Mouse (Mus musculus) midbrain, postnatal 0 days (tissue): Measurements from ENCODE around the gene Selenof. TPM values are rescaled to one million over a fixed set of nuclear protein-coding genes. Genes with fewer than 3 reads are reported as not detected.

Experiments used
- ATAC-seq: fragments of 200-750 bp; cut with Nextera tagmentation; 2 replicates; pipeline ENCODE4 v1.8.0; 2017; ENCODE audit warnings: moderate number of reproducible peaks, mild to moderate bottlenecking, moderate TSS enrichment, moderate library complexity; ENCODE audit not compliant: low FRiP score
- DNase-seq: peaks from one replicate; pipeline ENCODE4 v3.0.0-alpha.2; 2015; ENCODE audit warnings: low spot score
- H3K27ac ChIP-seq: fragments of 300-500 bp; sonication (generic); 2 replicates; pipeline ENCODE4 v1.5.1; 2014; ENCODE audit warnings: low read depth, mild to moderate bottlenecking, low read length, mixed read lengths
- H3K27me3 ChIP-seq: fragments of 300-500 bp; sonication (generic); 2 replicates; pipeline ENCODE4 v1.6.1; 2014; ENCODE audit warnings: low read length, control low read depth, mixed read lengths; ENCODE audit not compliant: insufficient read depth
- H3K36me3 ChIP-seq: fragments of 300-500 bp; sonication (generic); 2 replicates; pipeline ENCODE4 v1.6.1; 2014; ENCODE audit warnings: low read length, control low read depth, mixed read lengths; ENCODE audit not compliant: insufficient read depth
- H3K4me1 ChIP-seq: fragments of 300-500 bp; sonication (generic); 2 replicates; pipeline ENCODE4 v1.6.1; 2014; ENCODE audit warnings: mild to moderate bottlenecking, control low read depth, antibody characterized with exemption, low read length, mixed read lengths; ENCODE audit not compliant: insufficient read depth
- H3K4me2 ChIP-seq: fragments of 300-500 bp; sonication (generic); 2 replicates; pipeline ENCODE4 v1.6.1; 2014; ENCODE audit warnings: low read depth, mild to moderate bottlenecking, low read length, mixed read lengths; ENCODE audit not compliant: poor library complexity, severe bottlenecking
- H3K4me3 ChIP-seq: fragments of 300-500 bp; sonication (generic); 2 replicates; pipeline ENCODE4 v1.5.1; 2014; ENCODE audit warnings: low read depth, mild to moderate bottlenecking, low read length, moderate library complexity
- H3K9ac ChIP-seq: fragments of 300-500 bp; sonication (generic); replicated peaks from 2 replicates; pipeline ENCODE4 v1.6.1; 2014; ENCODE audit warnings: mild to moderate bottlenecking, low read length, moderate library complexity, mixed read lengths; ENCODE audit not compliant: poor library complexity, severe bottlenecking
- H3K9me3 ChIP-seq: fragments of 300-500 bp; sonication (generic); 2 replicates; pipeline ENCODE4 v1.6.1; 2016; ENCODE audit warnings: low read length, control low read depth
- CTCF ChIP-seq: IDR thresholded peaks from 2 replicates; pipeline ENCODE4 v1.5.1; 2016; ENCODE audit warnings: antibody characterized with exemption, mild to moderate bottlenecking
- WGBS: fragments of 180-500 bp; shearing (Covaris S2); extraction: QIAGEN DNeasy Blood & Tissue Kit; methylation state at CpG from one replicate; pipeline ENCODE4 v1.1.7; 2014; 5-methylcytosine and 5-hydroxymethylcytosine counted together
- polyA plus RNA-seq: library from polyadenylated mRNA; unstranded; fragments of >200 nt; fragmentation: Nextera tagmentation; extraction: Ambion mirVana; gene quantifications from 2 replicates; pipeline ENCODE4 v1.2.1, GENCODE M21; 2015
- total RNA-seq: library from RNA; depleted of rRNA; stranded (reverse); fragments of >200 nt; gene quantifications from 2 replicates; pipeline ENCODE4 v1.2.3, GENCODE M21; 2014

The Selenof gene
- total and polyA plus RNA-seq, 2 experiments from 2014 or later, result 287 to 596 TPM

- Histone ChIP-seq H3K4me1 (no peaks in the 10 kb centered on the region), H3K4me2 (no peak overlapping the region), H3K9ac (no peak overlapping the region), H3K4me3 (no peak overlapping the region), H3K27me3 (no peaks in the 10 kb centered on the region), H3K27ac (no peak overlapping the region), H3K36me3 (no peaks in the 10 kb centered on the region), H3K9me3 (no peaks in the 10 kb centered on the region)
- WGBS, result 74% methylated on average over 3 of the region's 3 CpGs
- DNase-seq, result no peak
- no peak for ATAC-seq
- no peak for TF ChIP-seq CTCF
Measured at GRCm38 (mm10) chr3:144539051-144539450, 31.1 kb upstream of the Selenof start.

GRCm38 (mm10) chr3:144540805-144541204 lies 29.3 kb upstream of the Selenof start:
- no peak overlapping the region for H3K4me3 ChIP-seq
- H3K4me1 ChIP-seq, result no peaks in the 10 kb centered on the region
- no peak for ATAC-seq
- H3K9ac ChIP-seq, result no peak overlapping the region
- no peak overlapping the region for H3K4me2 ChIP-seq
- no peak overlapping the region for H3K27ac ChIP-seq
- H3K36me3 ChIP-seq, result no peaks in the 10 kb centered on the region
- H3K27me3 ChIP-seq, result no peaks in the 10 kb centered on the region
- no peak for TF ChIP-seq CTCF
- no peak for DNase-seq
- WGBS, result 76% methylated on average over 3 of the region's 3 CpGs
- H3K9me3 ChIP-seq, result no peaks in the 10 kb centered on the region

- ATAC-seq (no peak), DNase-seq (no peak)
- Histone ChIP-seq H3K4me1 (0 out of 2 replicates have a peak, but pooled peaks cover 2% of the 10 kb centered on the region), H3K9ac (no peak overlapping the region), H3K4me3 (no peak overlapping the region), H3K27ac (no peak overlapping the region), H3K36me3 (no peaks in the 10 kb centered on the region), H3K9me3 (no peaks in the 10 kb centered on the region), H3K27me3 (no peaks in the 10 kb centered on the region), H3K4me2 (no peak overlapping the region)
- TF ChIP-seq CTCF, result no peak
- 73% methylated on average over 6 of the region's 6 CpGs for WGBS
Measured at GRCm38 (mm10) chr3:144541906-144542438, 28.1 kb upstream of the Selenof start.

GRCm38 (mm10) chr3:144545152-144545551 lies 25.0 kb upstream of the Selenof start:
- no peak overlapping the region for H3K27ac ChIP-seq
- 0 out of 2 replicates have a peak, but pooled peaks cover 2% of the 10 kb centered on the region for H3K4me1 ChIP-seq
- H3K9me3 ChIP-seq, result no peaks in the 10 kb centered on the region
- no peak overlapping the region for H3K4me3 ChIP-seq
- H3K4me2 ChIP-seq, result no peak overlapping the region
- ATAC-seq (no peak), DNase-seq (no peak)
- H3K36me3 ChIP-seq, result no peaks in the 10 kb centered on the region
- H3K9ac ChIP-seq, result no peak overlapping the region
- 83% methylated on average over 7 of the region's 7 CpGs for WGBS
- TF ChIP-seq CTCF, result no peak
- no peaks in the 10 kb centered on the region for H3K27me3 ChIP-seq

- Histone ChIP-seq H3K4me3 (no peak overlapping the region), H3K27ac (no peak overlapping the region), H3K4me1 (0 out of 2 replicates have a peak, but pooled peaks cover 2% of the 10 kb centered on the region), H3K9ac (no peak overlapping the region), H3K9me3 (no peaks in the 10 kb centered on the region), H3K4me2 (no peak overlapping the region), H3K36me3 (no peaks in the 10 kb centered on the region), H3K27me3 (no peaks in the 10 kb centered on the region)
- no peak for TF ChIP-seq CTCF
- no peak for ATAC-seq
- WGBS, result 16% methylated on average over 4 of the region's 4 CpGs
- DNase-seq, result no peak
Measured at GRCm38 (mm10) chr3:144545832-144546231, 24.3 kb upstream of the Selenof start.

GRCm38 (mm10) chr3:144546490-144546889 lies 23.6 kb upstream of the Selenof start:
- no peak overlapping the region for H3K4me2 ChIP-seq
- DNase-seq, result no peak
- H3K27ac ChIP-seq, result no peak overlapping the region
- H3K4me3 ChIP-seq, result no peak overlapping the region
- no peak for ATAC-seq
- H3K36me3 ChIP-seq, result no peaks in the 10 kb centered on the region
- H3K27me3 ChIP-seq, result no peaks in the 10 kb centered on the region
- WGBS, result 49% methylated on average over 4 of the region's 4 CpGs
- no peak for TF ChIP-seq CTCF
- H3K9me3 ChIP-seq, result no peaks in the 10 kb centered on the region
- 0 out of 2 replicates have a peak, but pooled peaks cover 2% of the 10 kb centered on the region for H3K4me1 ChIP-seq
- no peak overlapping the region for H3K9ac ChIP-seq
